Mouse (Mus musculus) layer of hippocampus, adult 6 months (tissue): ENCODE results near the gene Obscn. TPM values are rescaled to one million over a fixed set of nuclear protein-coding genes. Genes with fewer than 3 reads are reported as not detected.

Experiments
- long read RNA-seq, 2 experiments: library from polyadenylated mRNA; unstranded; transcript quantifications; one replicate each; pipeline ENCODE4 v2.0.0; 2019 to 2020
- microRNA-seq: library from miRNA; unstranded; fragments of <30 nt; microRNA quantifications from one replicate; pipeline ENCODE4 v1.2.0, GENCODE M21; 2020
- polyA plus RNA-seq: library from polyadenylated mRNA; unstranded; fragments of <200 nt; fragmentation: Nextera tagmentation; gene quantifications from 2 replicates; pipeline ENCODE4 v1.2.3, GENCODE M21; 2021

Obscn gene
- 0.41 and 0.49 TPM in 2 replicates for polyA plus RNA-seq
- long read RNA-seq, experiment 1, partial matches to known transcripts, result 1 of 6 reads
- long read RNA-seq, experiment 1, other reads (novel, unspliced or antisense), result 5 of 6 reads
- long read RNA-seq, experiment 2, partial matches to known transcripts, result 0 of 5 reads
- long read RNA-seq, experiment 2, other reads (novel, unspliced or antisense), result 5 of 5 reads

DNA sequence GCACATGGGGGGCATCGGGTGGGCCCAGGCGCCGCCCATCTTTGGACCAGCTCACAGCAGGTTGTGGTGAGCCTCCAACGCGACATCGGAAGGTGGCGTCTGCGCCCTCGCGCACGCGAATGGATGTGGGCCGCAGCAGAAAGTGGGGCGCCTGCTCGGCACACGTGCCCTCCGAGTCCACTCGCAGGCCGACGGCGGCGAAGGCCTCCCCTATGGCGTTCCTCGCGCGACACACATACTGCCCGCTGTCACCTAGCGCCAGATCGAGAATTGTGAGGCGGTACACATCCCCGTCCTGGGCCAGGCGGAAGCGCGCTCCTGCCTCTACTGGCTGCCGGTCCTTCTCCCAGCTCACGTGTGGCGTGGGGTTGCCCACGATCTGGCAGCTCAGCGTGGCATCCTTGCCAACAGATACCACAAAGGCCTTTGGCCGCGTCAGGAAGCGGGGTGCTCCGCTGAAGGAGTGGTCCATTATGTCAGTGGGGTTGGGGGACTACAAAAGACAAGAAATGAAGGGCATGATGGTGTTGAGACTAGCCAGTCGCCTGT is at the start of gene Obscn:
TSS of gene Obscn (minus strand) at position 499 of the 549 bp plus-strand sequence.

DNA sequence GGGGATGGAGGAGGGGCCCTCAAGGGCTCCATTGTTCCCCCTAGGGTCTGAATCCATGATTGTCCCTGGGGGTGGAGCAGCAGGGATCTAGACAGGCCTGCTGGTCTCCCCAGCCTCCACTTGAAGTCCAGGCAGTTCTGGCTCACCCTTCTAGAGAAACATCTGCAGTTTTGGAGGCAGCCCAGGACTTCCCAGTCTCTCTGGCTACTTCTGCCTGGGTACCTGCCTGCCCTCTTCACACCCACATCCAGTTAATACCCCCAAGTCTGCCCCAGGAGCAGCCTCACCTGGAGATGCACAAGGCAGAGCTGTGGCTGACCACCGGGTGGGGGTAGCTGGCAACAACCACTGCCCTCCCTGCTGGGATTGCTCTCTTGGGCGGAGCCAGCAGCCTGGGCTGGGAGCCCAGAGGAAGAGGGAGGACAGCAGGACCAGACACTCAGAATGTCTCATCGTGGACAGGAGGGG is 46.7 kb upstream of the Obscn start, which contains the start of gene Gjc2:
TSS of gene Gjc2 (minus strand) at position 350 of the 468 bp plus-strand sequence.

DNA sequence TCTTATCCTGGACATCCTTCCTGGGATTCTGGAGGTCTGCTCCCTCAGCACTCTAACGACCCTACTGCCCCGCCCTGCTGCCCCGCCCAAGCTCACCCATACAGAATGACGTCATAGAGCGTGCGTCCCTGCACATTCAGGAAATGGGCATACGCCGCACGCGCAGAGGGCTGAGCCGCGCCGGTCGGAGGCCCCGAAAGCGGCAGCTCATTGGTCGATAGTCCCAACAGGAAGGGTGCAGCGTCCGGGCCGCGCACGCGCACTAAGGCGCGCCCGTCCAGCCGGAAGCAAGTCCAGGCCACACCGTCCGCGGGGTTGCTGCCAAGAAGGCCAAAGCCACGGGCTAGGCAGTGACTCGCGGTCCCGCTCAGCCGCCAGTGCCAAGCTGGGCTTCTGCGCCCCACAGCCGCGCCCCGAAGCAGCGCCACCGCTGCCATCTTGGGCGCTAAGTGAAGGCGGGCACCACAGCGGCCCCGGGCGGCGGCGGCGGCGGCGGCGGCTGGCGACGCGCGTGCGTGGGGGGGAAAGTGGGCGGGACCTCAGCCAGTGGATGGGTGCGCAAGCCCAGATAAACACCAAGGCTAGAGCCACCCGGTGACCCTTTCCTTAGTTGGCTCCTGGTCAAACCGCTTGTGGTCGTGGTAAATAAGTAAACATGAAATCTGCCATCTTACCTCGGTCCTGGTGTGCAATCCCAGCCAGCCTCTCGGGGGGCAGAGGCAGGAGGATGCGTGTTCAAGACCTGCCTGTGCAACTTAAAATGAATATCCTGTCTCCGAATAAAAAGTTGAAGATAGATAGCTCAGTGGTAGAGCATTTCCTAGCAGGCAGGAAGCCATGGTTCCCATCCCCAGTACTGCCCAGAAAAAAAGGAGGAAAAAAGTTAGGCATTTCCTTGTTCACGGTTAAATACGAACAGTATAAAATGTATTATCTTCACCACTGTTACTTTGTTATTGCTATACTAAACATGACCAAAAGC is 27.3 kb upstream of the Obscn start, which contains the start of gene Iba57:
TSS of gene Iba57 (minus strand) at position 485 of the 982 bp plus-strand sequence.

DNA sequence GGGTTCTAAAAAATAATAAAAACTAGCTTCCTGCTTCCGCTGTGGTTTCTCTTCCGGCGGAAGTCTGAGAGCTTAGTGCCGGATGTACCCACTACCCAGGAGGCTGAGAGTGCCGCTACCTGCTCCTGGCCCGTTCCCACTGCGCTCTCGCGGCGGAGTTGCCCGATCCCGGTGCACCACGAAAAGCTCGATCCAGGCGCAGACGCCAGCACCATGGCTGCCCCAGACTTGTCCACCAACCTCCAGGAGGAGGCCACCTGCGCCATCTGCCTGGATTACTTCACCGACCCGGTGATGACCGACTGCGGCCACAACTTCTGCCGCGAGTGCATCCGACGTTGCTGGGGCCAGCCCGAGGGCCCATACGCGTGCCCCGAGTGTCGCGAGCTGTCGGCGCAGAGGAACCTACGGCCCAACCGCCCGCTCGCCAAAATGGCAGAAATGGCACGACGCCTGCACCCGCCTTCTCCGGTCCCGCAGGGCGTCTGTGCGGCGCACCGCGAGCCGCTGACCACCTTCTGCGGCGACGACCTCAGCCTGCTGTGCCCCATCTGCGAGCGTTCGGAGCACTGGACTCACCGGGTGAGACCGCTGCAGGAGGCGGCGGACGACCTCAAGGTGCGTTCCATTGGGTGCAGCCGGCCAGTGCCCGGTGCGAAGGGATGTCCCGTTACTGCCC is 158.0 kb downstream of the Obscn start, which contains the start of gene Trim11:
TSS of gene Trim11 (plus strand) at position 67 of the 679 bp plus-strand sequence.

DNA sequence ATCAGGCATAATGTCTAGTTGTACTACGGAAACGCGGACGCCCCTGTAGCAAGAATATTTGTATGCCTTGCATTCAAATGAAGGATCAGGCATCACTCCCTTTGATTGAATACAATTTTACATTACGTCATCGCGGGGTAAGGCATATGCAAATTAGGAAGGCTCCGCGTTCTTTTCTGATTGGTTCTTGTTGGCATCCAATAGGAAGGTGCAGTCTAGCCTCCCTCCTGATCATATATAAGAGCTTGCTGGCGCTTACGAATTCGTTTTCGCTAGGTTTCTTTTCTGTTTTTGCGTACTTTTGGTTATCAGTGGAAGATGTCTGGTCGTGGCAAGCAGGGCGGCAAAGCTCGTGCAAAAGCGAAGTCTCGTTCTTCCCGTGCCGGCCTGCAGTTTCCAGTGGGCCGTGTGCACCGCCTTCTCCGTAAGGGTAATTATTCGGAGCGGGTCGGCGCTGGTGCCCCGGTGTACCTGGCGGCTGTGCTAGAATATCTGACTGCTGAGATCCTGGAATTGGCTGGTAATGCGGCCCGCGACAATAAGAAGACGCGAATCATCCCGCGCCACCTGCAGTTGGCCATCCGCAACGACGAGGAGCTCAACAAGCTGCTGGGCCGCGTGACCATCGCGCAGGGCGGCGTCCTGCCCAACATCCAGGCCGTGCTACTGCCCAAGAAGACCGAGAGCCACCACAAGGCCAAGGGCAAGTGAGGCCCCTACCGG is 181.6 kb downstream of the Obscn start, which contains the start of the genes Hist3h2a and Trim17:
TSS of gene Hist3h2a (plus strand) at position 266 of the 723 bp plus-strand sequence.
TSS of gene Trim17 (plus strand) at position 266 of the 723 bp plus-strand sequence.

DNA sequence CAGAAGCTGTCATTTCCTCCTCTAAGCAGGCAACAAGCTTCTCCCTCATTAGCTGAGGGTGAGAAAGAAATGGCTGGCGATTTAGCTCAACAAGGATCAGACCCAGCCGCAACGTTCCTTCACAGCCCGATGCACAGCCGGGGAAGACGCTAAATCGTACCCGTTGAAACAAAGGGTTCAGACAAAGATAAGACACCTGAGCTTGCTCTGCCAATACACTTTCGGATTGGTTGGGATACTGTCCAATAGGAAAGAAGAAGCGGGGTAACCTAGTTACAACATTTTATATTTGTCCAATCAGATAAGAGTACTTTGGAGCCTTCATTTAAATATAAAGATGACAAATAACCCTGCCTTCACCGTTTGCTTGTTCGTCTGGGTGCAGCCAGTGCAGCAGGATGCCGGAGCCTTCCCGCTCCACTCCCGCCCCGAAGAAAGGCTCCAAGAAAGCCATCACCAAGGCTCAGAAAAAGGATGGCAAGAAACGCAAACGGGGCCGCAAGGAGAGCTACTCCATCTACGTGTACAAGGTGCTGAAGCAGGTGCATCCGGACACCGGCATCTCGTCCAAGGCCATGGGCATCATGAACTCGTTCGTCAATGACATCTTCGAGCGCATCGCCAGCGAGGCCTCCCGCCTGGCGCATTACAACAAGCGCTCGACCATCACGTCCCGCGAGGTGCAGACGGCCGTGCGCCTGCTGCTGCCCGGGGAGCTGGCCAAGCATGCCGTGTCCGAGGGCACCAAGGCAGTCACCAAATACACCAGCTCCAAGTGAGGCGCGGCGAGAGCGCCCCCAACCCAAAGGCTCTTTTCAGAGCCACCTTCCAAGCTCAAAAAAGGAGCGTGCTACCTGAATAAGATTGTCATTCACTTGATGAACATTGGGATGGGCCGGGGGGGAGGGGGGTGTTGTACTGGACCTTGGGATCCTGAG is 187.4 kb downstream of the Obscn start, which contains the start of gene Hist3h2ba:
TSS of gene Hist3h2ba (plus strand) at position 379 of the 938 bp plus-strand sequence.

Small RNA genes within 50 kb of the gene (microRNA-seq; reads per million reads assigned to microRNA genes)
- gene Gm44313, result not detected

Other genes starting within 250 kb of the Obscn start
- 6.0 and 6.7 TPM in 2 replicates for gene Zfp39, start 232.2 kb downstream of the Obscn start, polyA plus RNA-seq
- not detected in 2 replicates for gene Btnl10, start 218.5 kb downstream of the Obscn start, polyA plus RNA-seq
- gene Rnf187, start 197.5 kb downstream of the Obscn start, polyA plus RNA-seq, result 359 and 481 TPM in 2 replicates
- gene Hist3h2ba, start 187.5 kb downstream of the Obscn start, polyA plus RNA-seq, result 23.0 and 26.4 TPM in 2 replicates
- 89.8 and 93.1 TPM in 2 replicates for gene Hist3h2a, start 181.7 kb downstream of the Obscn start, polyA plus RNA-seq
- 4.6 and 5.0 TPM in 2 replicates for gene Trim17, start 181.7 kb downstream of the Obscn start, polyA plus RNA-seq
- 10.9 and 12.4 TPM in 2 replicates for gene Trim11, start 158.3 kb downstream of the Obscn start, polyA plus RNA-seq
- 2.0 and 3.1 TPM in 2 replicates for gene Iba57, start 27.3 kb upstream of the Obscn start, polyA plus RNA-seq
- gene Gjc2, start 46.8 kb upstream of the Obscn start, polyA plus RNA-seq, result 6.5 and 7.0 TPM in 2 replicates
- 552 and 573 TPM in 2 replicates for gene Guk1, start 55.8 kb upstream of the Obscn start, polyA plus RNA-seq
- gene Mrpl55, start 66.1 kb upstream of the Obscn start, polyA plus RNA-seq, result 179 and 195 TPM in 2 replicates
- 33.7 and 34.5 TPM in 2 replicates for gene 2310033P09Rik, start 71.9 kb upstream of the Obscn start, polyA plus RNA-seq
- 572 and 575 TPM in 2 replicates for gene Arf1, start 91.9 kb upstream of the Obscn start, polyA plus RNA-seq
- 0.05 and 0.08 TPM in 2 replicates for gene Wnt3a, start 154.3 kb upstream of the Obscn start, polyA plus RNA-seq
- gene Wnt9a, start 170.5 kb upstream of the Obscn start, polyA plus RNA-seq, result 0.99 and 1.1 TPM in 2 replicates
- not detected in 2 replicates for gene Prss38, start 239.3 kb upstream of the Obscn start, polyA plus RNA-seq